Mouse (Mus musculus): ENCODE results near the gene Plpp3.

The Plpp3 gene

DNA sequence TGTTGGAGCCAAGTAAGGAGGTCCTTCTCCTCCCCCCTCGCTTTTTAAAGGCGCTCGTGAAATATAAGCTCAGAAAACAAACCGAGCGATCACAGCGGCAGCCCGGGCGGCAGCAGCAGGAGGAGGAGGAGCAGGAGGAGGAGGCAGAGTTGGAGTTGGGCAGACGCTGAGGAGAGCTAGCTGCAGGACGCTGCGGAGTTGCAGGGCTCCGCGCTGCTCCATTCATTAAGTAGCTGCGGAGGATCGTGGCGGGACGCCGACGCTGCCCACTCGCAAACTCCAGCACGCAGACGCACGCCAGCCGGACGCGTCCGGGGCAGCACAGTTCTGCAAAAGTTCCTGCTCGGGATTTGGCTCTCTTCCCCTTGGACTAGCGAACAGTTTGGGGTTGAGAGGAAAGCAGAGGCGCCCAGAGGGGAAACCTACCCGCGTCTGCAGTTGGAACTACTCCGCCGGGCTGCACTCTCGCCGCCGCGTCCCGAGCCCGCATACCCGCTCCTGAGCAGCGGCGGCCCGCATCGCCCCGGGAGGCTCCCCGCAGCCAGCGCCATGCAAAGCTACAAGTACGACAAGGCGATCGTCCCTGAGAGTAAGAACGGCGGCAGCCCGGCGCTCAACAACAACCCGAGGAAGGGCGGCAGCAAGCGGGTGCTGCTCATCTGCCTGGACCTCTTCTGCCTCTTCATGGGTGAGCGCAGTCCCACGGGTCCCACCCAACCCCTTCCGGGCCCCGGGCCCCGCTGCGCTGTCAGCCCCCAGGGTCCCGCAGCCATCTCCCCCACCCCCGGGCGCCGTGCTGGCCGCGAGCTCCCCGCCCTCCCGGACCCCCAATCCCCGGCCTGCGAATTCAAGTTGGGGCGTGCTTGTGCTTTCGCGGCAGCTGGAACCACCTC, at the start of gene Plpp3:
Plpp3 (plus strand) TSS at position 72 of the 893 bp plus-strand sequence.
- DNase-seq = peak; percentile 100

DNA sequence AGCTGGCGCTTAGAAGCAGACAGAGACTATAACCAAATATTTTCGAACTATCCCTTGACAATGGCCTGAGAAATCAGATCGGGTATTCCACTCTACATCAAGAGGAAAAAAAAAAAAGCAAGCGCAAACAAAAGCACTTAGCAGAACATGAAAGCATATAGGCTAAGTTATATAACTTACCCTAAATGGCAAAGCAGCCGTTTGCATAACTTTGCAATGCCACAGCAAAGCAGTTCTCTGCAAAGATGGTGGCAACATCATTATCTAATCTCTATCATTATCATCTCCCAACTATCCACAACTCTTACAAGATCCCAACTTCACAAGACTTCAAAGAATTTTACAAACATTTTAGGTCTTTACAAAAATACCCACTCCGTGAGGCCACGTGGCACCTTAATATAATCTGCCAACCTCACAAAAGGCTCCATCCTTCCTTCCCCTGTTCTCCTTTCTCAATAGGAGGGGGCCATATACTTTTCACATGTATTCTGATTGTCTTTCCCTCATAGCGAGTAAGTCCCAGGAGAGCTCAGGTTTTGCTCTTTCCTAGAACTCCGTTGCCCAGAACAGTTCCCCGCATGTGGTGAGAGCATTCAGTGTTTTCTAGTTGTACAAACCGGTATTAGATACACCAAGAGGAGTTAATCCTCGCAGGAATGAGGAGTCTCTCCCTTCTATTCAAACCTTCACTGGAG, 49.1 kb upstream of the Plpp3 start:
- peak; percentile 75 for DNase-seq

DNA sequence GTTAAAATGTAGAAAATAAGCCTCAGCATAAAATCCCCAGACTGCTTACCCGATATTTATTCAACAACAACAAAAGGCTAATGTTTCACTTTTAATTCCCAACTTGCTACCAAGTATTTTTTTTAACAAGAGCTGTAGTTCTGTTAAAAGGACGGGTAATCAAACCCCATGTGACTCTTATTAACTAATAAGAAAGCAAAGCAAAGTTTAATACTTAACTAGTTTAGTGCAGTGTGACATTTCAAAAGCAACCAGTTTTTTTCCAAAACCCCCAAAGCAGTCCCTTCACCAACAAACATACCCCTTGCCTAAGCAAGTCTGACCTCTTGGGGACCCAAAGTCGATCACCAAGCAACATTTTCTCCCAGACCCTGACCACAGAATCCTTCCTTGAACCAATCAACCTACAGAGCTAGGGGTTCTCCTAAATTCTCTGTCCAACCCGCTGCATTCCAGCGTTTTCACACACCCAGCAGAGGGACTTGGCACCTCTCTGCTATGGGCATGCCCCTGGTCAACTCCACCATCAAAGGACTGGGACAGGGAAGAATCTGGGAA, 48.4 kb upstream of the Plpp3 start:
- no peak for DNase-seq

DNA sequence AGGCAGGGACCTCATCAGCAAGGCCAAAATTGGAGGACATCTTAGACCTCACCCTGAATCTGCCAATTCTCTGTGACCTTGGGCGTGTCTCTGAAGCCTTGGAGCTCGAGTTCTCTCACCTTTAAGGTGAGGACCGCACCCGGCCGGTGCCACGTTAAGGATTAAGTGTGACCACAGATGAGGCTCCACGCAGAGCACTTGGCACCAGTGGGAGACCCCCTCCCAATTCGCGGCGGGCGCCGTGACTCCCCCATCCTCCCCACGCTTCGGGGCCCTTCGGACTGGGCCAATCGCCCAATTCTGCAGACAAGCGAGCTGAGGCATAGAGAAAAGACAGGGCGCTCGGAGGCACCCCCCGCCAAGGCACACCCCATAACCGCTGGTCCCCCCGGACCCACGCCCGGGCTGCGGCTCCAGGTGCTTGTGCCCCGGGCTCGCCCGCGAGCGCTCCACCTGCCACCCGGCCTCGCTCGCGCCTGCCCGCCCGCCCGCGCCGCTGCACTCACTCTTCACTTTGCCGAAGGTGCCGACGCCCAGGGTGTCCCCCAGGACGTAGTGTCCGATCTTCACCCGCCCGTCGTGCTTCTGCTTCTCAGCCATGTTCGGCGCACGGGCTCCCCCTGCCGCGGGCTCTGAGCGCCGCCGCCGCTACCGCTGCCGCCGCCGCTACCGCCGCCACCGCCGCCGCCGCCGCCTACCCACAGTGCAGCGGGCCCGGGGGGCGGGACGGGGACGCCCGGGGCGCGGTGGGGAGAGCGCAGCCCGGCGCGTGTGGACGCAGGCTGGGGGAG, 47.8 kb upstream of the Plpp3 start, which contains the start of gene Prkaa2:
Prkaa2 (minus strand) TSS at position 692 of the 791 bp plus-strand sequence.
- DNase-seq = peak; percentile 98

DNA sequence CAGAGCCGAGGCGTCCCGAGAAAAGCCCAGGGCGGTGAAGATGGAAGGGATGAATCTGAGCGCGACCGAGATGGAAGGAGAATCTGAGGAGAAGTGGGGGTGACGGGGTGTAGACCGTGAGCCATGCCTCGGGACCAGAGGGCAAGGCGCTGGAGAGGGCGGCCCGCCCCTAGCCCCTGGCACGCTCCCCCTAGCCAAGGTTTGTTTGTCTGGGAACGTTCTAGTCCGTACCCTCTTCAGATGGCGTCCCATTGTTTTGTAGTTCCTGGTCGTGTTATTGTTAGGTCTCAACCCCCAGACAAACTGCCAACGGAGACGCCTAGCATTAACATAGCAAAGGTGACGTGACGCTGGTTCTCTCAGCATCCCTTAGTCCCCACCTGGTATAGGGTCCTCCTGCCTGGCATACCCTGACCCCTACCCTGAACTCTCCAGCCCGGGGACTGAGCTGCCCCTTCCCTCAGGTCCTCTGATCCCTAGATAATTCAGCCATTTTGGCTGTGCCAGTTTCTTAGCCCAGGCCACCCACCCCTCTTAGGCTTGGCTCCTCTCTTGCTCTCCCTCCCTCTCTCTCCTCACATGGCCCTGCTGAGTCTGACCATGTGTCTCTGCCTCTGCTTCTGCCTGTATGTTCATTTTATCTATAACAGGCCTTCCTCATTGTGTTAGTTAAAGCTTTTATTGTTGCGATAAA, 47.0 kb upstream of the Plpp3 start:
- DNase-seq = no peak

DNA sequence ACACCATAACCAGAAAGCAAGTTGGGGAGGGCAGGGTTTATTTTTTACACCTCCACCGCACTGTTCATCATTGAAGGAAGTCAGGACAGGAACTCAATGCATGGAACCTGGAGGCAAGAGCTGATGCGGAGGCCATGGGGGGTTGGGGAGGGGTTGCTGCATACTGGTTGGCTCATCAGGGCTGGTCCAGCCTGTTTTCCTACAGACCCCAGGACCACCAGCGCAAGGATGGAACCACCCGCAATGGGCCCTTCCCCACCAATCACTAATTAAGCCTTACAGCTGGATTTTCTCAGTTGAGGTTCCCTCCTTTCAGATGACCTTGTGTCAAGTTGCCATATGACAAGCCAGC, 46.5 kb upstream of the Plpp3 start:
- peak; percentile 91 for DNase-seq

DNA sequence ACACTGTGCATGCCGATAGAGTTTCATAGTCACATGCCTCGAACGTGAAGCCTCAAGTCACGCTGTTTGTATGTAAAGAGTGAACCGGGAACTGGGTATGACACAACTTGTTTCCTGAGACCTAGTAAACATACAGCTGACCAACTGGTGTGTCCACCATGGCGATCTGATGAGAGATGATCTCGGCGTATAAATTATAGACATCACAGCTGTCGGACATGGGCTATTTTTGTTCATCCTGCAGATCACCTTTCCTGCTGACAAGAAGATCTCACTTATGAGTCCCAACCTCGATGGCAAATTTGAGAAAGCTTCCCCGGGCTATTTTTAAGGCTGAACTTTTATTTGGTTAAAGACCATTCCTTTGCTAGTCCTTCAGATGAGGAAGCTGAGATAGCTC, 45.4 kb upstream of the Plpp3 start:
- peak; percentile 55 for DNase-seq

DNA sequence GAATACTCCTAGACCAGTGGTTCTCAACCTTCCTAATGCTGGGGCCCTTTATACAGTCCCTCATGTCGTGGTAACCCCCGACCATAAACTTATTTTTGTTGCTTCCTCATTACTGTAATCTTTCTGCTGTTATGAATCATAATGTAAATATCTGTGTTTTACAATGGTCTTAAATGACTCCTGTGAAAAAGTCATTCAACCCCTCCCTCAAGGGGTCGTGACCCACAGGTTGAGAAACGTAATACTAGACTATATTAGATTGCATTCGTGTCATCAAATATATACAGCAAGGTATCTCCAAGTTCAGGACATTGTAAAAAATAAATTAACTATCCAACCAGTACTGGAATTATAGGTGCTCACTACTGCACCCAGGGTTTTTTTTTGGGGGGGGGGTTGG, 44.1 kb upstream of the Plpp3 start:
- DNase-seq = no peak

DNA sequence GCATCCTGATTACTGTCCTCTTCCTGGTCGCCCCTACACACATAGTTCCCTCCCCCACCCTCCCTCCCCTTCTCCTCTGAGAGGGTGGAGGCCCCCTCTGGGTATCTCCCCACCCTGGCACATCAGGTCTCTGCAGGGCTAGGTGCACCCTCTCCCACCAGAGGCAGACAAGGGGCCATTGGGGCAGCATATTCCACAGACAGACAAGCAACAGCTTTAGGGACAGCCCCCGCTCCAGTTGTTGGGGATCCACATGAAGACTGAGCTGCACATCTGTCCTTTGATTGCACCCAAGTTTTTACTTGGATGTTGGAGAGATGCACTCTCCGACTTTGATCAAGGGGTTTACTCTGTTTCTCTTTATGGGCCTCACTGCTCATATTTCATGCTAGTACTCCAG, 43.7 kb upstream of the Plpp3 start:
- DNase-seq = peak; percentile 72

DNA sequence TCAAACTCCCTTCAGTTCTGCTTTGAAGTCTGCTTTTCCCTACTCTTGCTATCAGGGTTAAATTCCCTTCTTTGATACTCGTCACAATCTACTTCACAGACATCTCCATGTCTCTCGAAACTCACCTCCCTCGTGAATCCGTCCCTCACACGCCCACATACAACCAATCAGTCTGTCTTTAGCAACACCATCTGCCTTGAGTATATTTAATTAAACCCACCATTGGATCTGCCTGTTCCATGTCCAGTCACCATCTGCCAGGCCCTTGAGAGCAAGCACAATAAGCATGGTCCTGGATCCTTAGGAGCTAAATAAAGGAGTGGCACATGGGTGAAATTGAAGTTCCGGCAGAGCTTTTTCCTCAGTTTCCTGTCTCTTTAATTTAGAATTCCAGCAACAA, 36.1 kb upstream of the Plpp3 start:
- DNase-seq = peak; percentile 53

DNA sequence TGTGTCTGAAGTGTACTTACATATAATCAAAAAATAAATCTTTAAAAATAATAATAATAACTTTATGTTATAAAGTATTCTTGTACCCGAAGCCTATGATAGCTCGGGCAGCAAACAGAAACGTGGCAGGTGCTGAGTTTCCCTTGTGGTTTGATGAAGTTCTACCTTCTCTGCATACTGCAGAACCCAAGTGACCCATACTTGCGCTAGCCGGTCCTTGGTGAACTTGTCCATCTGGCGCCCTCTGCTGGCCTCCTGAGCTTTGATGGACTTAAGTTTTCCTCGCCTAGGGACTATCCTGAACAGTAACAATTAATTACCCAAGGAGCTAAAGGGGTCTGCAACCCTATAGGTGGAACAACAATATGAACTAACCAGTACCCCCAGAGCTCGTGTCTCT, 34.7 kb upstream of the Plpp3 start:
- DNase-seq = peak; percentile 91

DNA sequence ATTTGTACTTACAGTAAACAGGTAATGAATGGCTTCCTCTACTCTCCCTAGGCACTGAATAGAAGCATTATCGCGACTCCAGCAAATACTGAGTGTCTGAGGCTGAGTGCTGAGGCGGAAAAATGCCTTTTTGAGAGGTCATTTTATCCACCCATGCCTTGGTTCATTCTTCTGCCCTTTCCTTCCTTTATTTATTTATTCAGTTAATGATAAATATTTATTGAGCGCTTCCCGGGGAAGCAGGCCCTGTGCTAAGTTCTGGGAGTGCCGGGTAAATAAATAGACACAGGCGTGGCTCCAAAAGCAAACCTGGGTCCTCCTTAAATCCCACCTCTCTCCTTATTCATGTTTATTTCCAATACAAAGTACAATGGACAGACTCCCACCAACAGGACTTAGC, 27.9 kb upstream of the Plpp3 start:
- DNase-seq = no peak

DNA sequence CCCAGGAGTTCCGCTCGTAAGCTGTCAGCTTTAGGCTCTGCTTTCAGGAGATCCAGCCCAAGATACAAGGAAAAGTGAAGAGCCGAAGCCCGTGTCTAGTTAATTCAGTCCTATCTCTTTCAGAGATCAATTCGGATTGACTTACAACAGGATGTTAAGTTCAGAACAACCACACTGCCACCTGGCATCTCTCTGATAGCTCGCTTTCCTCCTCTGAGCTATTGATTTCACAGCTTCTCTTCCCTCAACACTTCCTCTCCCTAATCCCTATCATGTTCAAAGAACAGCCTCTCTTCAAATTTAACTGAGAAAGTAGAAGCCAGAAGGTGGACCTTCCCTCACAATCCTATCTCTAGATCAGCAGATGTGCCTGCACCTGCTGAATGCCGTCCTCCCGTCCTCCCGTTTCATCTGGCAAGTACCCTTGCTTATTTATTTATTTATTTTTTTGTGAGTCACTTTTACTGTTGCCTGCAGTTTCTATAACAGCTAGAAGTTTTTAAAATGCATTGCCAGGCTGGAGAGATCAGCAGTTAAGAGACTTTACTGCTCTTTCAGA, 25.3 kb upstream of the Plpp3 start:
- DNase-seq = peak; percentile 65

DNA sequence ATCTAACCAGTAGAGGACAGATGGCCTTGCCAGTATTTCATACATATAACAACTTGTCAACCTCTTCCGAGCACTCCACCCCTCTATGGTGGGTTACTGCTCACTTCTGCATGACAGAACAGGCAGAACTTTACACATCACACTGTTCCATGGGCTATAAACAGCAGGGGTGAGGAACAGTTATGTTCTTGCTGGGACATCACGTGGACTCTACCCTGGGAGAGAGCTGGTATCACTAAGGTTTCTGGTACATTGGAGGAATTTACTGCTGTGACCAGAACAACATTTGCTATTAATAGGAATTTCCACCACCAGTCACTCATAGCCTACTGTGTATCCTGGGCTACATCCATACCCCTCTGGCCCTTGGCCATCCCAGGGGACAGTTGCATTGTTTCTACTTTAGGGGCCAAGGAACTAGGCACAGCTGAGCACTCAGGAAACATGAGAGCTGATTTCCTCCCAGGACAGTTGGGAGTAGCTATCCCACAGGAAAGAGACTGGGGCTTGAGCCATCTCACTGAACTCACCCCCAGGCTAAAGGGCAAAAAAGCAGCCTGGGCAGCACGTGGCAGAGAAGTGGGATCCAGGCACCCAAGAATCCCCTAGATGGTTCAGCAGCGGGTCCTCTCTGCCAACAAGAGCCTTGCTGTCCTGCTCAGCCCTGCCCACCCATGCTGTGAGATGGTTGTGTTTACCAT, 23.6 kb upstream of the Plpp3 start:
- DNase-seq = peak; percentile 92

DNA sequence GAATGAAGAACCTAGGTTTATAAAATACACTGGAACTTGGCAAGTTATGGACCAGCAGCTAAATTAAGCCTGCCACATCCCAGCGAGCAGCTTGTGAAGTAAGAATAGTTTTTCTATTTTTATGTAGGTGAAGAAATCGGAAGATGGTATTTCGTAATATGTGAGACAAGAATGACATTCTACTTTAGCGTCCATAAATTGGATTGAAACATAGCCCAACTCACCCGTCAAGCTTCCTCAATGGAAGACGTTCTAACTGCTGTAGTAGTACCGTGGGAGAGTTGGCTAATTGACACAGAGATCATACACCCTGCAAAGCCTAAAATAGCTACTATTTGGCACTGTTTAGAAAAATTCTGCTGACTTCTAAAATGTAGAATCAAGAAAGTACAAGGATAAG, 7.7 kb upstream of the Plpp3 start:
- peak; percentile 28 for DNase-seq

DNA sequence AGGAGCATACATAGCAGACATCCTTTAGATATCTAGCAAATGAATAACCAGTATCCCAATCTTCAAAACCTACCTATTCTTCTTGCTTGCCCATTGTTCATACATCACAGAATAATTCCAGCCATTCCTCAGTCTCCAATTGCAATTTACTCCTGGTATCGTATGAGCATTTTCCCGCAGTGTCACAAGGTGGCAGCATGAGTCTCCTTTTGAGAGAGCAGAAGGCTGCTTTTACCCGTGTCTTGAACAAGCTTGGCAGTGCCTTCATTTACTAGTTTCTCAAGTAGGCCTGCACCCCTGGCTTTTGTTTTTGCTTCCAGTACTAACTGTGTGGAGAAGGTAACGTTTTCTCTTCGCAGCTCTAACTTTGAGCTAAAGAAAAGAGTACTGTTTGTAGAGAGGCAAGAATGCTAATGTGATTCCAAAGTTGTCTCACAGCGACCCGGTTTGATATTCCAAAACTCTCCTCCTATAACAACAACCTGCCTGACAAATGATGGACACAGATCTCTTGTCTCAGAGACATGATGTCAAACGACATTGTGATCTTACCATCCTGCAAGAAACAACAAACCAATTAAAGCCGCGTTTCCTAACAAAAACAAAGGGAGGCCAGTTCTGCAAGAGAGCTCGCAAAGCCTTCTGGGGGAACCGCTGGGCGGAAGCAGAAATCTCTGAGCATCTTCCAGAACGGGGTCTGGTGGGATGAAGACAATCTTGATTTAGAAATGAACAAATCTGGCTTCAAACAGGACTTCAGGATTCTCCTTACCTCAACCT, 5.0 kb upstream of the Plpp3 start:
- peak; percentile 96 for DNase-seq

DNA sequence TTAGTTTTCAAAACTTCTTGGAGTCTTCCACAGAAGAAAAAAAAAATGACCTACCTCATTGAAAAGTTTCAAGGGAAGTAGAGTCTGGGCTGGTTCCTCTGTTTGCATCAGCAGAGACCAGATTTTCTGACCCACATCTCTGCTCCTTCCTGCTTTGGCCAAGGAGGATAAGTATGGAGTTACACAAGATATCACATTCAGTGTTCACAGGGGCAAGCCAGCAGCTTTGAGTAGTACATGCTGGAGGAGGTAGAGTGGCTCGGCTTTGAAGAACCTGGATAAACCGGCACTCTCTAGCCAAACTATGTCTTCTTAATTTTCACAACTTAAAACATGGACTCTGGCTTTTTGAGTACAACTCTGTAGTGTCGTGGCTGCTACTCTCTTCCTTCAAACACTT, 3.9 kb upstream of the Plpp3 start:
- peak; percentile 45 for DNase-seq

DNA sequence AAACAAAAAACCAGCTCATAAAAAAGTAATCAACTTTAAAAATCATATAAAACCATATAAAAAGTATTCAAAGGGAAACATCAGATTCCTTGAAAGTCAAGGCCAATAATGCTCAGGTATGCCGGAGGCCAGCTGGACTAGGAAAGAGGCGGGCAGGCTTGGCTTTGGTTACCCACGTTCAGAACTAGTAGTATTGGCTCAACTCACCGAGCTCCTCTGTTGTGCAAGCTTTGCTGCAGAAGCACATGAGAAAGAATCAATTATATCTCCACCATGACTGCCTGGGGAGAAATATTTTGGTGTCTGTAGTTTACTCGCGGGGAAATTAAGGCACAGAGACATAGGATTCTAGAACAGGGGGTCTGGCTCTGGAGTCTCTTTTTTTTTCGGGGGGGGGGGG, 866 bp upstream of the Plpp3 start:
- peak; percentile 79 for DNase-seq

DNA sequence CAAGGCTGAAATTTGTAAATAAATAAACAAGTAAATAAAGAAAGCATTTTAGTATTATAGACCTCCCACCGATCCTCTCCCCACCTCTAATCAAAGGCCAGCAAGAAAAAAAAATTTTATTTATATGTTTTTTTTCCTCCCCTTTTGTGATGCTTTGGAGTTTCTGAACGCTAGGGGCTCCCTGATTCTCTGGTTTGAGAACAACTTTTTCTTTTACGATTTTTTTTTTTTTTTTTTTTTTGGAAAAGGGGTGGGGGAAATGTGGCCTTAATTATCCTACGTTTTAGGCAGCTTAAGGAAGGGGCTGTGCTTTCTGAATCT, 232 bp upstream of the Plpp3 start:
- DNase-seq = no peak

DNA sequence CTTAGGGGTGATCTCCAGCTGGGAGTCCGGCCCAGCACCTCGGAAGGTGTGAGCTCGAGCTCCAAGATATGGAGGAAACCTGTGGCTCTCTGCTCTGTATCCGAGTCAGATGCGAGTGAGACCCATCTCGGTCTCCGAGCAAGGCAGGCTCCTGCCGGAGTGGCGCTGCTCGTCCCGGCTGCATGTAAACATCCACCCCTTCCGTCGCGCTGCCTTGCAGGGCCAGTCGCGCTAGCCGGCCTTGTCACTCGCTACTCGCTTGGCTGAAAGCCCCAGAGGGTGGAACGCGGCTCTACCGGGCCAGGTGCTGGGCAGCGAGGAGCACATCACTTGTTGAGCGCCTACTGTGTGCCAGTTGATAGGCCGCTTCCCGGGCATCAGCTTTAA, 1.0 kb downstream of the Plpp3 start:
- peak; percentile 98 for DNase-seq

Data from heart, adult 11 months (tissue).